Mouse (Mus musculus): Measurements from ENCODE around the gene Ccl28.

GRCm38 (mm10) chr13:119684416-119685177, 61.0 kb downstream of the Ccl28 start:
- TF ChIP-seq CTCF (IDR thresholded peaks at IDR 0.05; ENCODE audit: low read depth) (no peak), EP300 (IDR thresholded peaks at IDR 0.05; ENCODE audit: low read depth) (no peak)

Measured in heart, postnatal 0 days (tissue).